In genomic region chr19:47178431-47179271, GRCm38 (mm10) we compare ENCODE assay signal across 8 mouse cellular contexts. TPM values are rescaled to one million over a fixed set of nuclear protein-coding genes. Genes with fewer than 3 reads are reported as not detected.
DNase-seq lines count a peak whose midpoint lies in the region; ATAC-seq and TF ChIP-seq lines count a peak whose summit lies in the region.

Gene Neurl1a, plus strand, starts transcription at chr19:47178820.

- TF ChIP-seq POLR2A in ES-Bruce4 (IDR thresholded peaks at IDR 0.05; ENCODE audit: insufficient read depth, low read length): no peak
- no peak for TF ChIP-seq POLR2A in bone marrow macrophage, adult 2 months (IDR thresholded peaks at IDR 0.05; ENCODE audit: borderline replicate concordance, low read depth, low read length)

- no peak for TF ChIP-seq EP300 in ES-Bruce4 (IDR thresholded peaks at IDR 0.05; ENCODE audit: insufficient read depth, low read depth, low read length)

- H3K27ac ChIP-seq in ES-Bruce4 (ENCODE audit: insufficient read depth, low read length): peak within 1 kb of the TSS; percentile 65
- no peak within 1 kb of the TSS for H3K27ac ChIP-seq in bone marrow macrophage, adult 2 months (ENCODE audit: insufficient read depth, low read depth, low read length)
- no peak within 1 kb of the TSS for H3K27ac ChIP-seq in forebrain, embryonic 11.5 days (ENCODE audit: low read depth, low read length)
- no peak within 1 kb of the TSS for H3K27ac ChIP-seq in heart, embryonic 16.5 days (ENCODE audit: low read length)
- 0 out of 2 replicates have a peak within 1 kb of the TSS, but pooled peaks have one; percentile 10 for H3K27ac ChIP-seq in lung, embryonic 15.5 days

- no peaks in the 10 kb centered on the region for H3K36me3 ChIP-seq in ES-Bruce4 (ENCODE audit: control insufficient read depth, insufficient read depth, low read length, poor library complexity, severe bottlenecking)
- no peaks in the 10 kb centered on the region for H3K36me3 ChIP-seq in forebrain, embryonic 11.5 days (ENCODE audit: control insufficient read depth, insufficient read depth, low read length)
- no peaks in the 10 kb centered on the region for H3K36me3 ChIP-seq in heart, embryonic 16.5 days (ENCODE audit: control insufficient read depth, insufficient read depth)
- no peaks in the 10 kb centered on the region for H3K36me3 ChIP-seq in lung, embryonic 15.5 days

- no peak for TF ChIP-seq CTCF in ES-Bruce4 (IDR thresholded peaks at IDR 0.05; ENCODE audit: low read depth, low read length)
- TF ChIP-seq CTCF in bone marrow macrophage, adult 2 months (IDR thresholded peaks at IDR 0.05; ENCODE audit: low read depth, low read length): no peak

- H3K4me3 ChIP-seq in ES-Bruce4 (ENCODE audit: low read depth, low read length): peak within 1 kb of the TSS; percentile 59
- H3K4me3 ChIP-seq in bone marrow macrophage, adult 2 months (ENCODE audit: insufficient read depth, low read length): peak within 1 kb of the TSS; percentile 45
- peak within 1 kb of the TSS; percentile 65 for H3K4me3 ChIP-seq in forebrain, embryonic 11.5 days (ENCODE audit: low read depth, low read length)
- peak within 1 kb of the TSS; percentile 76 for H3K4me3 ChIP-seq in heart, embryonic 16.5 days (ENCODE audit: low read length)
- H3K4me3 ChIP-seq in lung, embryonic 15.5 days: peak within 1 kb of the TSS; percentile 70

- peak within 1 kb of the TSS; percentile 78 for H3K9ac ChIP-seq in ES-Bruce4 (ENCODE audit: low read depth, poor library complexity, severe bottlenecking)
- H3K9ac ChIP-seq in forebrain, embryonic 11.5 days (ENCODE audit: low read length): peak within 1 kb of the TSS; percentile 56
- peak within 1 kb of the TSS; percentile 70 for H3K9ac ChIP-seq in heart, embryonic 16.5 days (ENCODE audit: low read length)
- H3K9ac ChIP-seq in lung, embryonic 15.5 days: peak within 1 kb of the TSS; percentile 56

- WGBS in forebrain, embryonic 11.5 days: under 1% methylated on average over 57 of the region's 98 CpGs
- under 1% methylated on average over 67 of the region's 98 CpGs for WGBS in heart, embryonic 16.5 days
- WGBS in lung, embryonic 15.5 days: under 1% methylated on average over 78 of the region's 98 CpGs

- DNase-seq in forebrain, embryonic 11.5 days (ENCODE audit: low spot score): peak; percentile 82
- DNase-seq in layer of hippocampus, postnatal 10 days (ENCODE audit: low spot score in 2 of 2): peak; percentile 61 to 71
- peak; percentile 82 for DNase-seq in retina, embryonic 14.5 days (ENCODE audit: low spot score)
- DNase-seq in c-Kit-positive CD71-positive TER-119-positive erythroid progenitor cells, embryonic 14.5 days (ENCODE audit: low spot score): no peak

- peak within 1 kb of the TSS; percentile 100 for H3K4me2 ChIP-seq in forebrain, embryonic 11.5 days (ENCODE audit: low read depth, low read length, severe bottlenecking)
- H3K4me2 ChIP-seq in heart, embryonic 16.5 days (ENCODE audit: low read depth, low read length): peak within 1 kb of the TSS; percentile 100
- H3K4me2 ChIP-seq in lung, embryonic 15.5 days: peak within 1 kb of the TSS; percentile 100

- peaks cover 7% of the 10 kb centered on the region for H3K4me1 ChIP-seq in ES-Bruce4 (ENCODE audit: control insufficient read depth, insufficient read depth, low read length)
- H3K4me1 ChIP-seq in bone marrow macrophage, adult 2 months (ENCODE audit: control insufficient read depth, insufficient read depth, low read length): peaks cover 3% of the 10 kb centered on the region; the same call in 1 of the 2 replicates
- peaks cover 6% of the 10 kb centered on the region; the same call in 1 of the 2 replicates for H3K4me1 ChIP-seq in forebrain, embryonic 11.5 days (replicated peaks; ENCODE audit: control insufficient read depth, insufficient read depth, low read length)
- peaks cover 3% of the 10 kb centered on the region; the same call in 1 of the 2 replicates for H3K4me1 ChIP-seq in heart, embryonic 16.5 days (ENCODE audit: control insufficient read depth, insufficient read depth, low read length)
- H3K4me1 ChIP-seq in lung, embryonic 15.5 days: peaks cover 16% of the 10 kb centered on the region

- no peaks in the 10 kb centered on the region for H3K27me3 ChIP-seq in ES-Bruce4 (ENCODE audit: control insufficient read depth, insufficient read depth, low read length, poor library complexity, severe bottlenecking)
- peaks cover 33% of the 10 kb centered on the region for H3K27me3 ChIP-seq in forebrain, embryonic 11.5 days (ENCODE audit: control insufficient read depth, insufficient read depth, low read length)
- H3K27me3 ChIP-seq in heart, embryonic 16.5 days (ENCODE audit: control insufficient read depth, insufficient read depth, low read length): peaks cover 31% of the 10 kb centered on the region
- H3K27me3 ChIP-seq in lung, embryonic 15.5 days: peaks cover 41% of the 10 kb centered on the region

- H3K9me3 ChIP-seq in ES-Bruce4 (replicated peaks; ENCODE audit: control insufficient read depth, insufficient read depth, low read length, poor library complexity, severe bottlenecking): 0 out of 2 replicates have a peak, but pooled peaks cover 3% of the 10 kb centered on the region
- H3K9me3 ChIP-seq in forebrain, embryonic 11.5 days (ENCODE audit: control insufficient read depth, low read length): no peaks in the 10 kb centered on the region; the same call in 1 of the 2 replicates
- H3K9me3 ChIP-seq in heart, embryonic 16.5 days (replicated peaks; ENCODE audit: control insufficient read depth, low read length): peaks cover 2% of the 10 kb centered on the region; the same call in 1 of the 2 replicates
- no peaks in the 10 kb centered on the region for H3K9me3 ChIP-seq in lung, embryonic 15.5 days

- peak; percentile 69 for ATAC-seq in forebrain, embryonic 11.5 days (replicated peaks; ENCODE audit: low FRiP score)
- peak; percentile 43 for ATAC-seq in heart, embryonic 16.5 days (replicated peaks; ENCODE audit: extremely low read depth, insufficient read depth, low FRiP score)
- ATAC-seq in lung, embryonic 15.5 days (ENCODE audit: borderline replicate concordance, extremely low read depth, low FRiP score, low TSS enrichment): peak; percentile 48

RNA-seq across cellular contexts. Expression of gene Neurl1a, which starts in this region (rescaled TPM):
- 8.1 and 9.0 TPM in 2 replicates for polyA plus RNA-seq in ES-Bruce4 (2011; ENCODE audit: insufficient read depth, insufficient read length, low read depth, missing spikeins)
- polyA plus RNA-seq in bone marrow macrophage, adult 2 months (2012; ENCODE audit: insufficient read depth, insufficient read length, missing spikeins): 2.9 and 3.8 TPM in 2 replicates
- polyA plus RNA-seq in forebrain, embryonic 11.5 days (2014; fragmentation: Nextera tagmentation; extraction: Ambion mirVana): 3.7 and 4.5 TPM in 2 replicates
- polyA plus RNA-seq in heart, embryonic 16.5 days (2015; fragmentation: Nextera tagmentation; extraction: Ambion mirVana): 1.4 and 1.7 TPM in 2 replicates
- total RNA-seq in layer of hippocampus, postnatal 10 days (2021): 100 to 1,000 TPM; 112 to 133 TPM
- 6.1 and 6.3 TPM in 2 replicates for polyA plus RNA-seq in lung, embryonic 15.5 days (2015; fragmentation: Nextera tagmentation; extraction: Ambion mirVana)

Comparison
In these comparisons a context has a peak if more than half of its experiments do, and no peak if none do; other contexts are left out.
1. H3K27ac ChIP-seq: peak in ES-Bruce4 (single experiment) and lung, embryonic 15.5 days (single experiment); none in bone marrow macrophage, adult 2 months (single experiment), forebrain, embryonic 11.5 days (single experiment) and heart, embryonic 16.5 days (single experiment).
2. Peak in every context shown above with its lines, with median percentiles within 50 percentile points of each other: H3K4me3 ChIP-seq, H3K9ac ChIP-seq, ATAC-seq and H3K4me2 ChIP-seq.